Mouse (Mus musculus) bone marrow, adult 2 months (tissue): ENCODE results near the gene Lsg1.

Experiments used
- CTCF ChIP-seq: fragments of 200-500 bp; IDR thresholded peaks from 2 replicates; pipeline ENCODE4 v1.5.1; 2011; ENCODE audit warnings: low read length, control low read depth; ENCODE audit not compliant: control insufficient read depth, insufficient read depth
- POLR2A ChIP-seq: fragments of 200-500 bp; IDR thresholded peaks from 2 replicates; pipeline ENCODE4 v1.6.1; 2011; ENCODE audit warnings: low read depth, mild to moderate bottlenecking, control low read depth, low read length, borderline replicate concordance; ENCODE audit not compliant: control insufficient read depth

DNA sequence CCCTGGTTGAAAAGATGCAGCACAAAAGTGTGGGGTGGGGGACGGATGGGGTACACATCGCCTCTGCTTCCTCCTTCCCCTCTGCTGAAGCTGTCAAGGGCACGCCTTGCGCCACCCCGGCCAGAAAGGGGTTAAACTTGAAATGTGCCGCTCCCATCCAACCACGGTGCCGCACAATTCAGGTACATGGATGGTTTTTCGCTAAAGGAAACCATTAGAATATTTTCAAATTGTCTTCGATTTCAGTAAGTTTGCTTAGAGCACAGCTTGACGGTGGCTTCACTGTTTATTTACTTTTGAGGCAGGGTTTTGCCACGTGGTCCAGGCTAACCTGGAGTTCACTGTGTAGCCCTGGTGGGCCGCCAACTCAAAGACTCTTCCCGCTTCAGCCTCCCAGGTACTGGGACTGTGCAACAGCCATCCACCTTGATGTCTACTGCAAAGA, 36.6 kb downstream of the Lsg1 start, which contains the start of gene Tmem44:
- TF ChIP-seq POLR2A (no peak), CTCF (no peak)
